Mouse (Mus musculus) urinary bladder, adult 2 months (tissue): Measurements from ENCODE around the gene Vmn2r70. TPM values are rescaled to one million over a fixed set of nuclear protein-coding genes. Genes with fewer than 3 reads are reported as not detected.

Experiments
- DNase-seq: peaks from one replicate; pipeline ENCODE4 v3.0.0; 2022; ENCODE audit warnings: low spot score
- polyA plus RNA-seq: library from polyadenylated mRNA; depleted of rRNA; stranded (reverse); fragments of >200 nt; gene quantifications from 2 replicates; pipeline ENCODE4 v1.2.3, GENCODE M21; 2012; rRNA removed

Gene Vmn2r70
- polyA plus RNA-seq = not detected in 2 replicates

DNA sequence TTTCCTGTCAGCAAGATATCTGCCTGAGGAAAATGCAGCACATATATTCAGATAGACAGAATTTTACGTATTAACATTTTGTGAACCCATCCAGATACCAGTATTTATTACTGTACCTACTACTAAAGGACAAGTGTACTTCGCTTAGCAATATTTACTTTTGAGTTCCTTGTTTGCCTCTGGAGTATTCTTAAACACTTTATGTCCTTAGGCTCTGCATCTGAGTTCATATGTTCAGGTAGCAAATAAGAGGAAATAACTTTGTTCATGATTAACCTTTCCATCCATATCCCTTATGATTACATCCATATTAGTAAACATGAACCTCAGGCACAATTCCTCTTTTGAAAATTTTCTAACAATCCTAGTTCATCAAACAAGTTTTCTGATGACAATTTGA, at the start of gene Vmn2r70:
Gene Vmn2r70 (minus strand): TSS at position 101 of the 400 bp plus-strand sequence.
- DNase-seq = no peak

- no peak for DNase-seq
Measured at GRCm38 (mm10) chr7:85562787-85563186, 6.2 kb downstream of the Vmn2r70 start, which contains the start of gene Vmn2r71. Gene Vmn2r71 (plus strand): TSS chr7:85563087.

- no peak for DNase-seq
Measured at GRCm38 (mm10) chr7:85543118-85543517, 25.9 kb downstream of the Vmn2r70 start.

- DNase-seq = no peak
Measured at GRCm38 (mm10) chr7:85542108-85542507, 26.9 kb downstream of the Vmn2r70 start.

Other genes starting within 250 kb of the Vmn2r70 start
- not detected in 2 replicates for gene Vmn2r69, start 153.3 kb downstream of the Vmn2r70 start, polyA plus RNA-seq
- not detected in 2 replicates for gene Vmn2r71, start 6.1 kb downstream of the Vmn2r70 start, polyA plus RNA-seq
- gene Vmn2r72, start 185.9 kb upstream of the Vmn2r70 start, polyA plus RNA-seq = not detected in 2 replicates